Mouse (Mus musculus) cerebellum, adult 18-20 months (tissue): ENCODE data around the gene Gprc5b.
A peak's percentile ranks its signal among the peaks of the same experiment; 100 is the strongest.

Source experiments
- DNase-seq, 2 experiments: peaks; one replicate each; pipeline ENCODE4 v3.0.0; 2021

Gene Gprc5b

GRCm38 (mm10) chr7:118948677-118949282 is 46.2 kb downstream of the Gprc5b start:
- DNase-seq: no peak

- no peak for DNase-seq
Observed at GRCm38 (mm10) chr7:118947241-118947640, 47.8 kb downstream of the Gprc5b start.

- DNase-seq: no peak
Observed at GRCm38 (mm10) chr7:118944884-118945283, 50.1 kb downstream of the Gprc5b start.

- no peak for DNase-seq
Observed at GRCm38 (mm10) chr7:118943170-118943569, 51.8 kb downstream of the Gprc5b start.

- no peak for DNase-seq
Observed at GRCm38 (mm10) chr7:118942297-118942696, 52.7 kb downstream of the Gprc5b start.

GRCm38 (mm10) chr7:118937469-118938387 is 57.3 kb downstream of the Gprc5b start:
- no peak for DNase-seq

GRCm38 (mm10) chr7:118936844-118937243 is 58.2 kb downstream of the Gprc5b start:
- DNase-seq: no peak

- no peak for DNase-seq
Observed at GRCm38 (mm10) chr7:118935306-118935705, 59.7 kb downstream of the Gprc5b start.

GRCm38 (mm10) chr7:118931502-118932395 is 63.3 kb downstream of the Gprc5b start:
- DNase-seq: no peak

- DNase-seq: peak; percentile 9
Observed at GRCm38 (mm10) chr7:118929601-118930311, 65.3 kb downstream of the Gprc5b start.

- no peak for DNase-seq
Observed at GRCm38 (mm10) chr7:118928916-118929315, 66.1 kb downstream of the Gprc5b start.

GRCm38 (mm10) chr7:118928316-118928715 is 66.7 kb downstream of the Gprc5b start:
- DNase-seq: no peak

GRCm38 (mm10) chr7:118927279-118927678 is 67.7 kb downstream of the Gprc5b start:
- no peak for DNase-seq

GRCm38 (mm10) chr7:118926516-118927260 is 68.3 kb downstream of the Gprc5b start:
- no peak for DNase-seq

GRCm38 (mm10) chr7:118925547-118925946 is 69.5 kb downstream of the Gprc5b start:
- no peak for DNase-seq

- no peak for DNase-seq
Observed at GRCm38 (mm10) chr7:118922441-118923202, 72.4 kb downstream of the Gprc5b start.
